Mouse (Mus musculus): Measurements from ENCODE around the gene Olfr736. TPM values are rescaled to one million over a fixed set of nuclear protein-coding genes. Genes with fewer than 3 reads are reported as not detected.

Olfr736 gene
- polyA plus RNA-seq, 1 experiment from 2014 or later, result not detected

Other genes starting within 250 kb of the Olfr736 start
- not detected in 2 replicates for gene Olfr728, start 238.5 kb upstream of the Olfr736 start, polyA plus RNA-seq (2014; fragmentation: Nextera tagmentation; extraction: Ambion mirVana)
- gene Olfr729, start 228.3 kb upstream of the Olfr736 start, polyA plus RNA-seq (2014; fragmentation: Nextera tagmentation; extraction: Ambion mirVana), result not detected in 2 replicates
- not detected in 2 replicates for gene Olfr730, start 193.0 kb upstream of the Olfr736 start, polyA plus RNA-seq (2014; fragmentation: Nextera tagmentation; extraction: Ambion mirVana)
- gene Olfr731, start 139.3 kb upstream of the Olfr736 start, polyA plus RNA-seq (2014; fragmentation: Nextera tagmentation; extraction: Ambion mirVana), result not detected in 2 replicates
- not detected in 2 replicates for gene Olfr732, start 97.0 kb upstream of the Olfr736 start, polyA plus RNA-seq (2014; fragmentation: Nextera tagmentation; extraction: Ambion mirVana)
- gene Olfr733, start 79.6 kb upstream of the Olfr736 start, polyA plus RNA-seq (2014; fragmentation: Nextera tagmentation; extraction: Ambion mirVana), result not detected in 2 replicates
- not detected in 2 replicates for gene Olfr734, start 54.4 kb upstream of the Olfr736 start, polyA plus RNA-seq (2014; fragmentation: Nextera tagmentation; extraction: Ambion mirVana)
- gene Olfr735, start 32.3 kb upstream of the Olfr736 start, polyA plus RNA-seq (2014; fragmentation: Nextera tagmentation; extraction: Ambion mirVana), result not detected in 2 replicates
- gene Tlr11, start 23.2 kb upstream of the Olfr736 start, polyA plus RNA-seq (2014; fragmentation: Nextera tagmentation; extraction: Ambion mirVana), result not detected in 2 replicates
- not detected in 2 replicates for gene Olfr738, start 26.4 kb downstream of the Olfr736 start, polyA plus RNA-seq (2014; fragmentation: Nextera tagmentation; extraction: Ambion mirVana)
- gene Olfr739, start 37.5 kb downstream of the Olfr736 start, polyA plus RNA-seq (2014; fragmentation: Nextera tagmentation; extraction: Ambion mirVana), result not detected in 2 replicates
- not detected in 2 replicates for gene Olfr740, start 64.4 kb downstream of the Olfr736 start, polyA plus RNA-seq (2014; fragmentation: Nextera tagmentation; extraction: Ambion mirVana)
- not detected in 2 replicates for gene Olfr741, start 91.6 kb downstream of the Olfr736 start, polyA plus RNA-seq (2014; fragmentation: Nextera tagmentation; extraction: Ambion mirVana)
- not detected in 2 replicates for gene Olfr742, start 122.4 kb downstream of the Olfr736 start, polyA plus RNA-seq (2014; fragmentation: Nextera tagmentation; extraction: Ambion mirVana)
- not detected in 2 replicates for gene Olfr743, start 140.7 kb downstream of the Olfr736 start, polyA plus RNA-seq (2014; fragmentation: Nextera tagmentation; extraction: Ambion mirVana)
- not detected in 2 replicates for gene Olfr744, start 233.7 kb downstream of the Olfr736 start, polyA plus RNA-seq (2014; fragmentation: Nextera tagmentation; extraction: Ambion mirVana)